Mouse (Mus musculus): ENCODE results near the gene Enpp1.

Enpp1 gene

GRCm38 (mm10) chr10:24710361-24710760 is 1.6 kb downstream of the Enpp1 start:
- DNase-seq = no peak

- no peak for DNase-seq
These were observed 4.2 kb downstream of the Enpp1 start for GRCm38 (mm10) chr10:24707745-24708144.

GRCm38 (mm10) chr10:24706431-24707140 is 5.4 kb downstream of the Enpp1 start:
- DNase-seq = no peak

GRCm38 (mm10) chr10:24702698-24703097 is 9.3 kb downstream of the Enpp1 start:
- no peak for DNase-seq

GRCm38 (mm10) chr10:24698131-24698775 is 13.7 kb downstream of the Enpp1 start:
- no peak for DNase-seq

- DNase-seq = no peak
These were observed 15.2 kb downstream of the Enpp1 start for GRCm38 (mm10) chr10:24696761-24697160.

GRCm38 (mm10) chr10:24695786-24696185 is 16.2 kb downstream of the Enpp1 start:
- DNase-seq = no peak

GRCm38 (mm10) chr10:24682518-24683104 is 29.3 kb downstream of the Enpp1 start:
- no peak for DNase-seq

- no peak for DNase-seq
These were observed 34.3 kb downstream of the Enpp1 start for GRCm38 (mm10) chr10:24677681-24678080.

GRCm38 (mm10) chr10:24674261-24674660 is 37.7 kb downstream of the Enpp1 start:
- DNase-seq = no peak

GRCm38 (mm10) chr10:24672948-24673347 is 39.0 kb downstream of the Enpp1 start:
- DNase-seq = no peak

GRCm38 (mm10) chr10:24670548-24670947 is 41.4 kb downstream of the Enpp1 start:
- no peak for DNase-seq

GRCm38 (mm10) chr10:24650990-24651569 is 60.9 kb downstream of the Enpp1 start:
- no peak for DNase-seq

- no peak for DNase-seq
These were observed 63.8 kb downstream of the Enpp1 start for GRCm38 (mm10) chr10:24647996-24648738.

- DNase-seq = no peak
These were observed 66.8 kb downstream of the Enpp1 start for GRCm38 (mm10) chr10:24645169-24645568.

GRCm38 (mm10) chr10:24642796-24643580 is 69.0 kb downstream of the Enpp1 start:
- no peak for DNase-seq

- peak; percentile 29 to 46 for DNase-seq
These were observed 70.4 kb downstream of the Enpp1 start for GRCm38 (mm10) chr10:24641416-24642140.

- no peak for DNase-seq
These were observed 71.6 kb downstream of the Enpp1 start for GRCm38 (mm10) chr10:24640186-24640875.

GRCm38 (mm10) chr10:24639596-24639995 is 72.4 kb downstream of the Enpp1 start:
- peak; percentile 26 to 49 for DNase-seq

GRCm38 (mm10) chr10:24638306-24639070 is 73.5 kb downstream of the Enpp1 start:
- DNase-seq = no peak

Data from thymus, postnatal 36 days (tissue).